Mouse (Mus musculus) spleen, adult 2 months (tissue): ENCODE measurements at regions not wholly inside any gene's neighbourhood (a gene's known extent, or its start where the extent isn't known, plus 50 kb on each side); places are given as distances from the start of the nearest gene placed in this dataset.

Experiments
- CTCF ChIP-seq: fragments of 200-500 bp; IDR thresholded peaks from 2 replicates; pipeline ENCODE4 v1.5.1; 2011; ENCODE audit warnings: mild to moderate bottlenecking, inconsistent platforms; ENCODE audit not compliant: insufficient read depth, insufficient read length, insufficient replicate concordance; ENCODE audit errors: extremely low read depth
- POLR2A ChIP-seq: fragments of 200-500 bp; IDR thresholded peaks from 2 replicates; pipeline ENCODE4 v1.6.1; 2011; ENCODE audit warnings: low read depth, low read length, inconsistent platforms

GRCm38 (mm10) chr1:129219098-129219497, 54.0 kb upstream of the Thsd7b start:
- no peak for TF ChIP-seq CTCF
- no peak for TF ChIP-seq POLR2A
